ENCODE assay signal across 8 mouse cellular contexts in genomic region chrX:13071241-13071775, GRCm38 (mm10). TPM values are rescaled to one million over a fixed set of nuclear protein-coding genes. Genes with fewer than 3 reads are reported as not detected.
DNase-seq lines count a peak whose midpoint lies in the region; ATAC-seq lines count a peak whose summit lies in the region.

Gene Usp9x, plus strand, starts transcription at chrX:13071498.

- H3K4me3 ChIP-seq in erythroblast, embryonic 14.5 days (replicated peaks): peak within 1 kb of the TSS; percentile 77
- peak within 1 kb of the TSS; percentile 81 for H3K4me3 ChIP-seq in heart, embryonic 16.5 days (ENCODE audit: low read length)
- peak within 1 kb of the TSS; percentile 73 for H3K4me3 ChIP-seq in lung, embryonic 15.5 days

- ATAC-seq in CD4-positive, CD25-positive, alpha-beta regulatory T cell, adult 4 months: peak; percentile 57
- peak; percentile 88 for ATAC-seq in heart, embryonic 16.5 days (replicated peaks; ENCODE audit: extremely low read depth, insufficient read depth, low FRiP score)
- ATAC-seq in lung, embryonic 15.5 days (ENCODE audit: borderline replicate concordance, extremely low read depth, low FRiP score, low TSS enrichment): peak; percentile 93

- H3K4me2 ChIP-seq in heart, embryonic 16.5 days (ENCODE audit: low read depth, low read length): peak within 1 kb of the TSS; percentile 64
- peak within 1 kb of the TSS; percentile 53 for H3K4me2 ChIP-seq in lung, embryonic 15.5 days

- peaks cover 11% of the 10 kb centered on the region for H3K27me3 ChIP-seq in erythroblast, embryonic 14.5 days (ENCODE audit: control insufficient read depth)
- H3K27me3 ChIP-seq in heart, embryonic 16.5 days (ENCODE audit: control insufficient read depth, insufficient read depth, low read length): peaks cover 4% of the 10 kb centered on the region; the same call in 1 of the 2 replicates
- H3K27me3 ChIP-seq in lung, embryonic 15.5 days: peaks cover 6% of the 10 kb centered on the region; the same call in 1 of the 2 replicates

- H3K36me3 ChIP-seq in erythroblast, embryonic 14.5 days (ENCODE audit: control insufficient read depth): peaks cover 7% of the 10 kb centered on the region
- no peaks in the 10 kb centered on the region for H3K36me3 ChIP-seq in heart, embryonic 16.5 days (ENCODE audit: control insufficient read depth, insufficient read depth)
- H3K36me3 ChIP-seq in lung, embryonic 15.5 days: no peaks in the 10 kb centered on the region

- peak within 1 kb of the TSS; percentile 91 for H3K9ac ChIP-seq in heart, embryonic 16.5 days (ENCODE audit: low read length)
- H3K9ac ChIP-seq in lung, embryonic 15.5 days: peak within 1 kb of the TSS; percentile 81

- H3K9me3 ChIP-seq in erythroblast, embryonic 14.5 days (ENCODE audit: control insufficient read depth, low read length): peaks cover 15% of the 10 kb centered on the region
- H3K9me3 ChIP-seq in heart, embryonic 16.5 days (replicated peaks; ENCODE audit: control insufficient read depth, low read length): 0 out of 2 replicates have a peak, but pooled peaks cover 2% of the 10 kb centered on the region
- no peaks in the 10 kb centered on the region for H3K9me3 ChIP-seq in lung, embryonic 15.5 days

- H3K4me1 ChIP-seq in erythroblast, embryonic 14.5 days (ENCODE audit: control insufficient read depth): peaks cover 15% of the 10 kb centered on the region
- peaks cover 2% of the 10 kb centered on the region; the same call in 1 of the 2 replicates for H3K4me1 ChIP-seq in heart, embryonic 16.5 days (ENCODE audit: control insufficient read depth, insufficient read depth, low read length)
- no peaks in the 10 kb centered on the region for H3K4me1 ChIP-seq in lung, embryonic 15.5 days

- peak within 1 kb of the TSS; percentile 94 for H3K27ac ChIP-seq in heart, embryonic 16.5 days (ENCODE audit: low read length)
- peak within 1 kb of the TSS; percentile 95 for H3K27ac ChIP-seq in lung, embryonic 15.5 days

- WGBS in heart, embryonic 16.5 days: 13% methylated on average over 26 of the region's 36 CpGs
- WGBS in lung, embryonic 15.5 days: 23% methylated on average over 26 of the region's 36 CpGs

- DNase-seq in adrenal gland, adult 18-20 months (ENCODE audit: low spot score in 2 of 2): peak; percentile 70 to 78
- DNase-seq in kidney, postnatal 25 days: peak; percentile 88 to 92
- peak; percentile 63 for DNase-seq in ovary, postnatal 14 days (ENCODE audit: low spot score)
- DNase-seq in urinary bladder, postnatal 10 days (ENCODE audit: low spot score): peak; percentile 55

RNA-seq across cellular contexts. Expression of gene Usp9x, which starts in this region (rescaled TPM):
- polyA plus RNA-seq in CD4-positive, CD25-positive, alpha-beta regulatory T cell, adult 4 months (2017; shearing (Covaris generic)): 10 to 100 TPM; 28.8 to 40.2 TPM
- 100 to 1,000 TPM; 173 to 207 TPM for total RNA-seq in adrenal gland, adult 18-20 months (2021)
- polyA plus RNA-seq in erythroblast, embryonic 14.5 days (2012): 0.15 and 0.18 TPM in 2 replicates
- 16.9 and 19.6 TPM in 2 replicates for polyA plus RNA-seq in heart, embryonic 16.5 days (2015; fragmentation: Nextera tagmentation; extraction: Ambion mirVana)
- polyA plus RNA-seq in lung, embryonic 15.5 days (2015; fragmentation: Nextera tagmentation; extraction: Ambion mirVana): 23.4 and 24.2 TPM in 2 replicates

Comparison
In these comparisons a context has a peak if more than half of its experiments do, and no peak if none do; other contexts are left out.
1. Peak in every context shown above with its lines: DNase-seq, ATAC-seq, H3K4me3 ChIP-seq and H3K27ac ChIP-seq.
2. RNA of gene Usp9x (polyA plus RNA-seq): 28.8 to 40.2 TPM in CD4-positive, CD25-positive, alpha-beta regulatory T cell, adult 4 months, 23.4 to 24.2 TPM in lung, embryonic 15.5 days and 16.9 to 19.6 TPM in heart, embryonic 16.5 days; 0.15 to 0.18 TPM in erythroblast, embryonic 14.5 days; every median in the first group is over 10 times any median in the second.